Mouse (Mus musculus): ENCODE measurements around the gene Unc93a.
"Not testable (repeated sequence)": the region's sequence is repeated elsewhere in the genome, so short reads cannot be mapped to it uniquely, and the experiment has no call there.

Gene Unc93a

GRCm38 (mm10) chr17:13069227-13069626 lies 62.4 kb downstream of the Unc93a start:
- DNase-seq (ENCODE audit: low spot score): not testable (repeated sequence)

- not testable (repeated sequence) for DNase-seq (ENCODE audit: low spot score)
Observed at GRCm38 (mm10) chr17:13067864-13068385, 63.7 kb downstream of the Unc93a start.

- not testable (repeated sequence) for DNase-seq (ENCODE audit: low spot score)
Observed at GRCm38 (mm10) chr17:13062882-13063281, 68.7 kb downstream of the Unc93a start.

- DNase-seq (ENCODE audit: low spot score): not testable (repeated sequence)
Observed at GRCm38 (mm10) chr17:13060804-13061203, 70.8 kb downstream of the Unc93a start, which contains the start of gene Tcp10b. TSS of gene Tcp10b (plus strand) at chr17:13061104.
